In genomic region chr8:46741281-46741791, GRCm38 (mm10) we compare ENCODE assay signal across 8 mouse cellular contexts. TPM values are rescaled to one million over a fixed set of nuclear protein-coding genes. Genes with fewer than 3 reads are reported as not detected.
DNase-seq lines count a peak whose midpoint lies in the region; ATAC-seq and TF ChIP-seq lines count a peak whose summit lies in the region.

No protein-coding gene starts in this region.

- peak; percentile 42 for ATAC-seq in Patski
- no peak; the same call in 1 of the 2 replicates for ATAC-seq in limb, embryonic 13.5 days (ENCODE audit: low FRiP score, low read depth)
- ATAC-seq in midbrain, embryonic 13.5 days = peak; percentile 24; the same call in 1 of the 2 replicates
- ATAC-seq in stomach, embryonic 15.5 days (ENCODE audit: insufficient read depth, low FRiP score, low read depth) = no peak

- peak overlapping the region; percentile 92 for H3K4me3 ChIP-seq in embryonic facial prominence, embryonic 10.5 days
- H3K4me3 ChIP-seq in limb, embryonic 13.5 days = peak overlapping the region; percentile 94
- peak overlapping the region; percentile 81 for H3K4me3 ChIP-seq in midbrain, embryonic 13.5 days (replicated peaks)
- peak overlapping the region; percentile 89 for H3K4me3 ChIP-seq in stomach, embryonic 15.5 days (replicated peaks)

- POLR2A ChIA-PET in Patski (lab: Charles Lee) = interaction anchor here (0.5 to 1.3 kb wide), 3 partner anchors 15 to 122 kb away, joined by 3 to 4 read pairs (median 3); no protein-coding TSS in a partner anchor

- CTCF ChIA-PET in Patski (lab: Charles Lee) = interaction anchor here (1.0 to 1.4 kb wide), 2 partner anchors 10 to 48 kb away, joined by 3 to 6 read pairs; no protein-coding TSS in a partner anchor

- H3K4me1 ChIP-seq in embryonic facial prominence, embryonic 10.5 days = peaks cover 23% of the 10 kb centered on the region
- H3K4me1 ChIP-seq in limb, embryonic 13.5 days = peaks cover 33% of the 10 kb centered on the region
- H3K4me1 ChIP-seq in midbrain, embryonic 13.5 days (replicated peaks) = peaks cover 15% of the 10 kb centered on the region
- H3K4me1 ChIP-seq in stomach, embryonic 15.5 days = peaks cover 21% of the 10 kb centered on the region; the same call in 1 of the 2 replicates

- peaks cover 4% of the 10 kb centered on the region; the same call in 1 of the 2 replicates for H3K9me3 ChIP-seq in embryonic facial prominence, embryonic 10.5 days
- peaks cover 6% of the 10 kb centered on the region; the same call in 1 of the 2 replicates for H3K9me3 ChIP-seq in limb, embryonic 13.5 days
- H3K9me3 ChIP-seq in midbrain, embryonic 13.5 days = 0 out of 2 replicates have a peak, but pooled peaks cover 5% of the 10 kb centered on the region
- no peaks in the 10 kb centered on the region for H3K9me3 ChIP-seq in stomach, embryonic 15.5 days

- peak overlapping the region; percentile 86 for H3K4me2 ChIP-seq in limb, embryonic 13.5 days (replicated peaks)
- peak overlapping the region; percentile 85 for H3K4me2 ChIP-seq in midbrain, embryonic 13.5 days (replicated peaks)
- H3K4me2 ChIP-seq in stomach, embryonic 15.5 days = peak overlapping the region; percentile 68

- H3K27ac ChIP-seq in embryonic facial prominence, embryonic 10.5 days (replicated peaks) = peak overlapping the region; percentile 98
- peak overlapping the region; percentile 92 for H3K27ac ChIP-seq in limb, embryonic 13.5 days
- peak overlapping the region; percentile 88 for H3K27ac ChIP-seq in midbrain, embryonic 13.5 days
- peak overlapping the region; percentile 91 for H3K27ac ChIP-seq in stomach, embryonic 15.5 days

- H3K27me3 ChIP-seq in Patski = no peaks in the 10 kb centered on the region
- no peaks in the 10 kb centered on the region for H3K27me3 ChIP-seq in embryonic facial prominence, embryonic 10.5 days (replicated peaks; ENCODE audit: low read depth, poor library complexity, severe bottlenecking)
- no peaks in the 10 kb centered on the region for H3K27me3 ChIP-seq in limb, embryonic 13.5 days
- no peaks in the 10 kb centered on the region for H3K27me3 ChIP-seq in midbrain, embryonic 13.5 days
- H3K27me3 ChIP-seq in stomach, embryonic 15.5 days (replicated peaks) = no peaks in the 10 kb centered on the region

- TF ChIP-seq CTCF in Patski (IDR thresholded peaks at IDR 0.05) = no peak

- H3K36me3 ChIP-seq in embryonic facial prominence, embryonic 10.5 days (replicated peaks) = no peaks in the 10 kb centered on the region
- H3K36me3 ChIP-seq in limb, embryonic 13.5 days = 0 out of 2 replicates have a peak, but pooled peaks cover 3% of the 10 kb centered on the region
- no peaks in the 10 kb centered on the region for H3K36me3 ChIP-seq in midbrain, embryonic 13.5 days
- no peaks in the 10 kb centered on the region for H3K36me3 ChIP-seq in stomach, embryonic 15.5 days

- peak; percentile 66 for DNase-seq in 3T3-L1 (ENCODE audit: low read depth, low spot score)
- DNase-seq in Patski (ENCODE audit: low read depth, low spot score) = no peak
- no peak for DNase-seq in embryonic facial prominence, embryonic 10.5 days (ENCODE audit: low spot score)
- peak; percentile 37 to 40 for DNase-seq in gastrocnemius, postnatal 4 days (ENCODE audit: low spot score in 2 of 2)
- DNase-seq in kidney, adult 11 months = peak; percentile 66

- in situ Hi-C loops in Patski (cut with MboI; ENCODE audit: low pct_unique_long_range_greater_than_20kb) = loop anchor here (10.0 kb wide), 1 partner anchor 133 kb away; no protein-coding TSS in a partner anchor

- H3K9ac ChIP-seq in limb, embryonic 13.5 days = peak overlapping the region; percentile 98
- H3K9ac ChIP-seq in midbrain, embryonic 13.5 days (replicated peaks) = peak overlapping the region; percentile 96
- H3K9ac ChIP-seq in stomach, embryonic 15.5 days = peak overlapping the region; percentile 92

- WGBS in embryonic facial prominence, embryonic 10.5 days = under 1% methylated on average over 28 of the region's 28 CpGs
- under 1% methylated on average over 28 of the region's 28 CpGs for WGBS in limb, embryonic 13.5 days
- under 1% methylated on average over 28 of the region's 28 CpGs for WGBS in midbrain, embryonic 13.5 days
- WGBS in stomach, embryonic 15.5 days = 0% methylated on average over 28 of the region's 28 CpGs

RNA-seq across cellular contexts. Expression of gene Irf2, which starts 1.8 kb away (rescaled TPM):
- 36.5 TPM for polyA plus RNA-seq in Patski (2021)
- polyA plus RNA-seq in embryonic facial prominence, embryonic 10.5 days (2016; fragmentation: Nextera tagmentation; extraction: Ambion mirVana) = 9.7 TPM in 2 replicates
- total RNA-seq in gastrocnemius, postnatal 4 days (2021) = 10 to 100 TPM; 34.2 to 41.5 TPM
- 15.8 and 19.6 TPM in 2 replicates for polyA plus RNA-seq in limb, embryonic 13.5 days (2015; fragmentation: Nextera tagmentation; extraction: Ambion mirVana)
- polyA plus RNA-seq in midbrain, embryonic 13.5 days (2015; fragmentation: Nextera tagmentation; extraction: Ambion mirVana) = 8.1 and 9.8 TPM in 2 replicates
- 31.5 and 34.5 TPM in 2 replicates for polyA plus RNA-seq in stomach, embryonic 15.5 days (2015; fragmentation: Nextera tagmentation; extraction: Ambion mirVana)

Comparison
In these comparisons a context has a peak if more than half of its experiments do, and no peak if none do; other contexts are left out.
1. DNase-seq: peak in 3T3-L1 (single experiment), gastrocnemius, postnatal 4 days (2 of 2) and kidney, adult 11 months (single experiment); none in Patski (single experiment) and embryonic facial prominence, embryonic 10.5 days (single experiment).
2. ATAC-seq: peak in Patski (single experiment) and midbrain, embryonic 13.5 days (single experiment); none in limb, embryonic 13.5 days (single experiment) and stomach, embryonic 15.5 days (single experiment).
3. Peak in every context shown above with its lines, with median percentiles within 50 percentile points of each other: H3K27ac ChIP-seq, H3K4me3 ChIP-seq, H3K4me2 ChIP-seq and H3K9ac ChIP-seq.